Mouse (Mus musculus) cerebellum, postnatal 36 days (tissue): ENCODE data around the gene Fastkd3.

ENCODE experiments used
- DNase-seq, 2 experiments: peaks; one replicate each; pipeline ENCODE4 v3.0.0; 2021 to 2022; ENCODE audit warnings: mixed read lengths in 2 of 2

Fastkd3 gene

GRCm38 (mm10) chr13:68622792-68623191 lies 40.8 kb downstream of the Fastkd3 start:
- DNase-seq, result no peak

GRCm38 (mm10) chr13:68627041-68627440 lies 45.0 kb downstream of the Fastkd3 start:
- no peak for DNase-seq
